Mouse (Mus musculus) spleen, postnatal 10 days (tissue): ENCODE results near the gene Gm28051.

Experiments used
- DNase-seq, 2 experiments: peaks; one replicate each; pipeline ENCODE4 v3.0.0; 2021 to 2022; ENCODE audit warnings: low spot score in 2 of 2

Gene Gm28051

DNA sequence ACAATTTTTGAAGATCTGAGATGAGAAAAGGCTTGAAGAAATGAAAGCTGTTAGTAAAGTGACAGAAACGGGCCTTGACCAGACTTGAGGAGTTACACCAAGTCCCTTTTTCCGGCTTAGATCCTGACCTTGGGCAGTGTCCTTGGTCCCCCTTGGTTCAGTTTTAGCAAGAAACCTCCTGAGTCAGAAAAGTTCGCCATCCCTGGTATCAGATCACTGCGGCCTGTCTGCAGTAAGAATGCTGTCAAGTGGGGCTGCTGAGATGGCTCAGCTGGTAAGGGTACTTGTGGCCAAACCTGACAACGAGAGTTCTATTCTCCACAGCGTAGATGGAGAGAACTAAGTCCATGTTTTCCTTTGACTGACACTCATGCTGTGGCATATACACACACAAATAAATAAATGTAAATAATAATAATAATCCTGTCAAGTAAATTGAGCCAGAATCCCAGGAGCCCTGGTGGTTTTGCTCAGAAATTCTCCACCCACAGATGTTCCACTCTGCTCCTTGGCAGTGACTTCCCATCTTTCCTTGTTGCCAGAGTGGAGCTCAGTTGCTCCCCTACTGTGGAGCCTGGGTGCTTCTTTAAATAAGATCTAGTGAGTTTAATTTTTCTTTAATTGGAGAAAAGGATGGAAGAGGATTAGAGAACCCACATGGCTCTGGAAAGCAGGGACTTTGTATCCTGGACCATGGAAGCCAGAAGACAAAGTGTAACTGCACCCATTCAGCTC, 51.5 kb downstream of the Gm28051 start:
- no peak for DNase-seq

DNA sequence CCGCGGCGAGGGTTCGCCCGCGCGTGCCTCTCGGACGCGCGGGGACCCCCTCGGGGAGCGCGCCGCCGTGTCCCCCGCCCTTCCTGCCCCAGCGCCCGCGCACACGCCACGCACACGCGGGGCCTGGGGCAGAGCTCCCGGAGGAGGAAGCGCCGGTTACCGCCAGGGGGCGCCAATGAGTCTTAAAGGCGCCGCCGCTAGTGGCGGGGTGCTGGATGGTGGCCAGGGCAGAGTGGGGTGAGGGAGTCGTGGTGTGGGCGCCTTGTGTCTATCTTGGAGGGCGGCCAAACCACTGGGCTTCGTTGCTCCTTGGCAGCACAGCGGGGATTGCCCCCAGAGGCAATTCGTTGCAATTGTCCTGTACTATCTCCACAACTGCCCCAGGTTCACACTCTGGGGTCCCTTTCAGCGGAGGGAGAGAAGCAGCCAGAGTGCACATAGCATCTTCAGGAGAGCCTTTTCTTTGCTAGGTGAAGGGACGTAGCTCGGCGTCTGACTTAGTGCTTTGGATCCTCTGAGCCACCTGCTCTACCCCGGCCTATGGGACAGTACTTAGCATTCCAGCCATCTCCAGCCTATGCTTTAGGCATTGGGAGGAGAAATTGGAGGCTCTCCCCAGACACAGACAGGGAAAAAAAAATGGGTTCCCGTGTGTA, 52.2 kb downstream of the Gm28051 start:
- DNase-seq = peak; percentile 84 to 93

DNA sequence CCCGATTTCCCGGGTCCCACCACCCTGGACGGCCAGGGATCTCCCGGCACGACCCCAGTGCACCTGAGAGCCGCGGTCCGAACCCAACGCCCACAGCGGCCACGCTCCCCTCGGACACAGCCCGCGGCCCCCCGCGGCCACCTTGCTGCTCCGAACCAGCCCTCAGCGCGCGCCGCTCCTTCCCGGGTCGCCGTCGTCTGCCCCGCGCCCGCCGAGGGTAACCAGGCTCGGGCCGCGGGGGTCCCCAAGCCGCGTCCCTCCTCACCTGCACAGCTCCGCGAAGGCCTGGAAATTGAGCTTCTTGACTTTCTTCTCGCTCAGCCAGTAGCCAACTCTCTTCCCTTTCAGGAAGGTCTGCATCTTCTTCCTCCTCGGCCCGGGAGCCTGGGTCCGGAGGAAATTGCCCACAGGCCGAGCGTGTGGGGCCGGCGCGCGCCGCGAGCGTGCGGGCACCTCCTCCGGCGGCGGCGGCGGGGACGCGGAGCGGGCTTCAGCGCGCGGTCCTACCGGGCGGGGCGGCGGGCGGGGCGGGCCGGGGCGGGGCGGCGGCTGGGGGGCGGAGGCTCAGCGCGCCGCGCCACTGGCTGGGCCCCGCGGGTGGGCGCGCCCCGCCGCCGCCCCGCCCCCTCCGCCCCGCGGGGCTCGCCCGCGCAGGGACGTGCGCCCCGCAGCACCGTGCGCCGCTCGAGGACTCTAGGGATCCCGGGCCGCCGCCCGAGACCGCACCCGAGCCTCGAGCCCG, 52.9 kb downstream of the Gm28051 start, which contains the start of gene Itpk1:
Gene Itpk1 (minus strand): TSS at position 474 of the 742 bp plus-strand sequence.
- peak; percentile 64 to 71 for DNase-seq

DNA sequence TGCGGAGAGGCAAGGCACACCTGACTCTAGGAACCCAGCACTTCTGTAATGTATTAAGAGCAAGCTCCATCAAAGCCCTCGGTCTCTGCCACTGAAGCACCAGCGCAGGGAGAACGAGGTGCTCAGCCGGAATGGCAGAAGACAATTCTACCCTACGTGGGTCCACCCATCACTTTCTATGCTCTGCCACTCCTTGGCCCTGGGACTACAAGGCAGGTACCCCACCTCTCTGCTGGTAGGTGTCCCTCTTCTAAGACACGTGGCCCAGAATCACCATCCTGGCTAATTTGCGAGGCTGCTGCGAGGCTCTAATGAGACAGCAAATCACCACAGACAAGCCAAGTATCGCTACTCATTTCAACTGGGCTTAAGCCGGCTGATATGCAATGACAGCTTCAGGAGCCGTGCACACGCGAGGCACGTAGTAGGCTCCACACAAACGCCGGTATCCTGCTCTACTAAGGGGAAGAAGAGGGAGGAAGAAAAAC, 53.6 kb downstream of the Gm28051 start:
- DNase-seq = no peak

DNA sequence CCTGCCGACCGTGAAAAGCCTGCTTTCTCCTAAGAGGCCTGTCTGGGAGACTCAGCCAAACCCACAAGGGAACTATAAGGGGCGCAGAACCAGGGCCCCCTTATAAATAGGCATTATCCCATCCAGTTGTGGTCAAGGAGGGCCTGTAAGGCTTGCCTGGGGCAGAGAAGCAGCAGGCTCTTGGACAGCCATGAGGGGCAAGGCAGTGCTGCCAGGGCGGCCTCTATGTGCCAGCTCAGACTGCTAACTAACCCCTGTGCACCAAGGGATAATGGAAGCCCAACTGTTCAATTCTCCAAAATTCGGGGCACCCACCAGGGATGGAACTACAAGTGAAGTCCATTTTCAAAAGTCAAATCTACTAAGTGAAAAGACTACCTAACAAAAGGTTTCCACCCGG, 54.1 kb downstream of the Gm28051 start:
- no peak for DNase-seq

DNA sequence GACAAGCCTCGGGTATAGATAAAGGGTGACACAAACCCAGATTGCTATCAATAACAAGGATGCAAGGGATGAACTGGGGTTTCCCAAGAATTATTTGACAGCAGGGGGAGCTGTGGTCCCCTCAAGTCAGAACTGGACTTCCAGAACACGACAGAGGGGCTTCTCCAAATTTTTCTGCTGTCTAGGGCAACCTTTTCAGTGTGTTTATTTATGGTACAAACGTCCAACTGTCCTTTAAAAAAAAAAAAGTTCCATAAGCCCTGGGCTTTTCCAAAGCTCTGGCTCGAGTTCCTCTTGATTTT, 54.5 kb downstream of the Gm28051 start:
- DNase-seq = no peak

DNA sequence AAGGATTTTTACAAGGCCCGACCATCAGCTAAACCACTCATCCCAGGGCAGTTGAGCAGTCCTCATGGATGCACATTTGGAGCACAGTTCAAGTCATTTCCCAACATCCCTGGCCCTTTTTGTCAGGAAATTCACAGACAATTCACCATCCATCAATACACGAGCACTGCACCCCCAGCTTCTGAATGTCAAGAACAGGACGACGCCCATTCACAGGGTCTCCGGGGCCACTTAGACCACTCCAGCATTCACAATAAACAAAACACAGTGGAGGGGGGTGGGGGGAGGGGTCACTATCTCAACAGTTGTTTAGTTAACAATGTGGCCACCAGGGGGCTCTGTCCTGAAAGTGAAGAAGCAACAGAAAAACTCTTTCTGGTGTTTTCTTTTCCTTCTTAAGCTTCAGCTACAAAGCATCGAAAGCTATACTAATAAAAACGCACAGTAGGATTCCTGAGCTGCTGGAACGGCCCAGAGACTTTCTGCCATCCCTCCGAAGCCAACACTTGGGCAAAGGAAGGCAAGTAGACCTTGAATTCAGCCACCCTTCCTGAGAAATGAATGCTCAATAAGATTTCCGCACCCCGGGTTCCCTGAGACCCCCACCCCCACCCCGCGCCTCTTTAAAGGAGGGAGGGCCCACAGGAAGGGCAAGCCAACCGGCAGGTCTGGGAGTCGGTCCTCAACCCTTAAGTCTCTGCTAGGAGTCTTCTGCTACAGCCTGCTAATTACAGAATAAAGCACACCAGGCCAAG, 55.0 kb downstream of the Gm28051 start:
- DNase-seq = peak; percentile 69 to 92

DNA sequence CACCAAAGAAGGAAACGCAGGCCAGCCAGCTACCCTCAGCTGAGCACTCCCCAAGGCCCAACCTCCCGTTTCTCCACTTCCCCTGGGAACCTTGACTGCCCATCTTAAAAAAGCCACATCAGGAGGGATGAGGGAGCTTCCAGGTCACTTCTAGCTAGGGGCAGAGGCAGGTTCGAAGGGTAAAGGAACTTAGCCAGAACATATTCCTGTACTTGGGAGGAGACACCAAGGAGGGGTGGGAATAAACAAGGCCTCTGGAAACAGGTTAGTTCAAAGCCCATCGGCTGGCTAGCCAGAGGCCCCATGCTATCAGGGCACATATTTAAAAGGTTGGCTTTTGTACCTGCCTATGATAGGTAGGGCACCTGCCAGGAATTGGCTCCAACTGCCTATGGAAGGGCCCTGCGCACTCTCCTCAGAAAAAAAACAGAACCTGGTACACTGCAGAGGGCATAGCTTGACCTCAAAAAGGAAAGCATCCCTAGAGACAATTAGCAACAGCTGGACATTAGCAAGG, 55.8 kb downstream of the Gm28051 start:
- DNase-seq = no peak

DNA sequence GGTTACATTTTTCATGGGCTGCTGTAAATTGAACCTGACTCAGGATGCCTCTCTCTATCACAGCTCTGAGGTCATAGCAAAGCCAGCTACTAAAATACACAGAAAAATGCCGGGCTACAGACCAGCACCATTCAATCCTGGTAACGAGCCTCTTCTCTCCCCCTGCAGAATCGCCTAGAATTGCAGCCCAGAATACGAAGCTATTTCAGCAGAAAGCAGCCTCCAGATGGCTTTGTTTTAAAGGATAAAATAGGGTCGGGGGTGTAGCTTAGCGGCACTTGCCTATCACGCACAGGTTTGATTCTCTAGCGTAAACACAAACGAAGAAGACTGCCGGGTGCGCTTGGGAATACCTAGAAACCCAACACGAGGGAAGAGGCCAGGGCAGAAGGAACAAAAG, 57.1 kb downstream of the Gm28051 start:
- no peak for DNase-seq

DNA sequence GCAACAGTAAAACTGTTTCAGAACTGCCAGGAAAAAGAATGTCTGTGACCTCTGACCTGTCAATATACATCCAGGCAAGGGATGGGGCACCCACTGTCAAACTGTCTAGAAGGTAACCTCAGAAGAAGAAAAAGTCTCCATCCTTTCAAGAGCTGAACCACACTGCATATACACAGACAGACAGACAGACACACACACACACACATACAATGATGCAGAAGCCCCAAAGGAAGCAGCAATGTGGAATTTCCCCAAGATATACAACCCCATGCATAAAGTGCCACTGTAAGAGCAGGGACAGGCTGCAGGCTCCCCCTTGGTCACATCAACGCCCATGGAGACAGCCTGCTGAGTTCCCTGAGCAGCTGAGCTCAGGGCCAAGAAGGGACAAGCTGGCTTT, 58.4 kb downstream of the Gm28051 start:
- DNase-seq = no peak

DNA sequence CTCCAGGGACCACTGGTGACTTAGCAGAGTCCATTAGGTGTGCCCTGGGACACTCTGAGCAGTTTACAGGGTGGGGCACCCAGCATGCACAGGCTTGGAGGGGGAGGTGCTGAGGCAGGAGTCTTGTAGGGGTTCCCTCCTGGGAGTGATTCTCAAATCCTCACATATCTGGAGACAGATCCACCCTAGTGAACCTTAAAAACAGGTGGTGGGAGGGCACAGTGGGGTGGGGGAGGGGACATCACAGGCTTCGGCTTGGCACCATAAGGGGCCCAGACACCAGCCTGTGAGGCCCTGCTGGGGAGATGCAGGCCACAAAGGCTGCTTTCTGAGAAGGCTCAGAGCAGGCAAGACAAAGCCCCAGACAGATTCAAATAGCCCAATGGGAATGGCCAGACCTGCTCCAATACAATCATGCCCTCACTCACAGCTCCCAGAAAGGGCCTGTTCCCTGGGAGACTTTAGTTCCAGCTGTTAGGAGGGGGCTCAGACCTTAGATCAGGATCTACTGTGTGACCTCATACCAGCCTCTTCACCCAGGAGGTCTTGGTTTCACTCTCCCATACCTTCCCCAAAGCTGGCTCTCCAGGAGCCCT, 59.4 kb downstream of the Gm28051 start:
- no peak for DNase-seq

DNA sequence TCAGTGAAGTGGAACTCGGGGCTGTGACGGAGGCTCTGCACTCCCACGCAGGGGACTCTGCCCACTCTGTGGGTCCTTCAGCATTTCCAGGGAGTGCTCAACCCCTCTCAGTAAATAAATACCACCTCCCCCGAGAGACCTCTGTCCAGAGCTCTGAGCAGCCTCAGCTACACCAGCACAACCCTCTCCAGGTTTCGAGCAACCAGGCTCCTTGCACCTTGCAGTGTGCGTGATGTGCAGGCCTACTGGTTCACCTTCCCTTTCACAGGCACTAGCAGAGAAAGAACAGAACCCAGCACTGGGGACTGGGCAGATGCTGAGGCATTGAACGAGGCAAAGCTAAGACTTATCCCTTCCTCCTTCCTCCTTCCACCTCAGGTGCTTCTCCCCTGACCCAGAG, 60.2 kb downstream of the Gm28051 start:
- DNase-seq = no peak

DNA sequence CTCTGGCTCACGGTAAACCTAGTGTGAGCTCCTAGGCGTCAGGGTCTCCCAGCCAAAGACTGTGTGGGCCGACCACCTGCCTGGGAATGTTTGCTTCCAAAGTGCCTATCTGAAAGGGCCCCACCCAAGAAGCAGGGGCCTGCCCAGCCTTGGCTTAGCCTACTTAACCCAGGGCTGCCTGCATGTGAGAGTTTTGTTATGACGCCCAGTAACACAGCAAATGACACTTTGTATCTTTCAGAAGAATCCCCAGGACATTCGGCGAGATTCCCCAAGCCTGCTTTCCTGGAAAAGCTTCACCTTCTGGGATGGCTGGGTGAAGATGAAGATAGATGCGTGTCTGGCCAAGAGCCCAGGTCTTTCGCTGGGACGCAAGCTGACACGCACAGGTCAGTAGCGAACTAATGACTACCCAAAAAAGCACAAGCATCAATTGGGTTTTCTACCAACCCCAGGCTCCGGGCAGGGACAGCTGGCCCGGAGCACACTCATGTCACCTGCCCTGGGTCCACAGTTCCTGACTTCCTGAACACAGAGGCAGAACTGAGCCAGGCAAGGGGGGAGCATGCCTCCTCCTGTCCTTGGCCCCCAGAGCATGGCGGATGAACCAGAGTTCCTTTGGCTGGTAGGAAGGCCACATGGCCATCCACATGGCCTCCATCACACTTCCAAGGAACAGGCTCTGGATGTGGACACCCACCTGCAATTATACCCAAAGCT, 60.8 kb downstream of the Gm28051 start:
- DNase-seq = no peak

DNA sequence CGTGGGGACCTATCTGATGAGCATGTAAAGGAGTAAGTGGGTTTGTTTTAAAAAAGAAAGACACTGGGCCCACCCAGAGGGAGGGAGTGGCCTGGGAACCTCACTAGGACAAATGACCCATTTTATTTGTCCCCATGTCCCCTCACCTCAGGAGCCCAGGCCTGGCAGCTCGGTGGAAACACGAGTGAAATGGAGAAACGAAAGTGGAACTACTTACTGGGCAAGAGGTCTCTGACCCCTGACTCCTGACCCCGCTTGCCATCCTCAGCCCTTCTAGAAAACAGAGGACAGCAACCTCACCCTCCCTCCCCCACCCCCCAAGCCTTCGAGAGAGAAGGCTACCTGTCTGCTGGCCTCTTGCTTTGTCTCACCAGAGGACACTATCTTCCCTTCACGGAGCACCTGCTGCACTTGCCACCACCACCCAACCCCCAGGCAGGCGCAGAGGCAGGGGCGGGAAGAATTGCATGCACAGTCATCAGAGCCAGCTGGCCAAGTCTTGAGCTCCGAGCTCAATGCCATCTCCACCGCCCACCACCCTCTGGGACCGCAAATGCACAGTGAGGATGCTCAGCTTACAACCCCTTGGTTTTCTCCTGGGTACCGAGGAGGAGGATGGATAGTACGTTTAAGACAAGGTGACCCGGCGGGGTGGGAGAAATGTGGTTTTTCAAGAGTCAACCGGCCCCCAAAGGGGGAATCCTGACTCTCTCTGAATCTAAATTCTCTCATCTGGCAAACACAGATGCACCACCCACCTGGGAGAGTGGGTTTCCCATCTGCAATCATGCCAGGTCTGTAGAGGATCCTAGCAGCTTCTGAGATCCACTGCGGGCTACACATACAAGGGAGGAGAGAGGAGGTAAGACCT, 62.0 kb downstream of the Gm28051 start:
- no peak for DNase-seq

DNA sequence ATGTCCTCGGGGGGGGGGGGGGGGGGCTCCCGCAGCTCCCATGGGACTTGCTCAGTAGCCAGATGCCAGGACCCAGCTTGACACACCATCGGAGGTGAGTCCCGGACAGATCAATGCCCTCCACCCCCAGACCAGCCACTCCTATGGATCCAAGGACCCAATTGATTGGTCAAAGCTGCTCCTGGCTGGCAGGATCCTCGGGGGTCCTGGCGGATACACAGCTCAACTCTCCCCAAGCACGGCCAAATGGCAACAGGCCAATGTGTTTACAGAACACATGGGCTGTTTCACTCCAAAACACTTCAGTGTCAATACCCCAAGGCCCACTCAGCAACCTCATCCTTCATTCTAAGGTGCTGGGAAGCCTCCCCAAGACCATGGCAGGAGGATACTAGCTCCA, 65.8 kb downstream of the Gm28051 start:
- DNase-seq = no peak

DNA sequence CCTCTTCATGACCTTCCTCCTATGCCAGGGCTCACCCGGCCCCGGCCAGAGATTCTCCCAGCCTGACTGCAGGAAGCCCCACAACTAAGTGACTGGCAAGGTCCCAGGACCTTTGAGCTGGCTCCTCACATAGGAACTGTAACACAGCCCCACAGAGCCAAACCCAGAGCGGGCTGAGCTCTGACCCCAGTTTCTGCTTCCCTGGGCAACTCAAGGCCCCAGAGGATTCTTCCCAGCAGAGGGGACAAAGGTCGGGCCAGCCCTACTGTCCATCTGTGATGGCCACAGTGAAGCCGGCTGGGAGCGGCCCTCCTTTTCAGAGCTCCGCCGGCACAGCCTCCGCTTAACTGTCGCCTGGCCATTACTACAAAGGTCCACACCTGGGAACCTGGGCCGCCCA, 66.4 kb downstream of the Gm28051 start:
- no peak for DNase-seq

DNA sequence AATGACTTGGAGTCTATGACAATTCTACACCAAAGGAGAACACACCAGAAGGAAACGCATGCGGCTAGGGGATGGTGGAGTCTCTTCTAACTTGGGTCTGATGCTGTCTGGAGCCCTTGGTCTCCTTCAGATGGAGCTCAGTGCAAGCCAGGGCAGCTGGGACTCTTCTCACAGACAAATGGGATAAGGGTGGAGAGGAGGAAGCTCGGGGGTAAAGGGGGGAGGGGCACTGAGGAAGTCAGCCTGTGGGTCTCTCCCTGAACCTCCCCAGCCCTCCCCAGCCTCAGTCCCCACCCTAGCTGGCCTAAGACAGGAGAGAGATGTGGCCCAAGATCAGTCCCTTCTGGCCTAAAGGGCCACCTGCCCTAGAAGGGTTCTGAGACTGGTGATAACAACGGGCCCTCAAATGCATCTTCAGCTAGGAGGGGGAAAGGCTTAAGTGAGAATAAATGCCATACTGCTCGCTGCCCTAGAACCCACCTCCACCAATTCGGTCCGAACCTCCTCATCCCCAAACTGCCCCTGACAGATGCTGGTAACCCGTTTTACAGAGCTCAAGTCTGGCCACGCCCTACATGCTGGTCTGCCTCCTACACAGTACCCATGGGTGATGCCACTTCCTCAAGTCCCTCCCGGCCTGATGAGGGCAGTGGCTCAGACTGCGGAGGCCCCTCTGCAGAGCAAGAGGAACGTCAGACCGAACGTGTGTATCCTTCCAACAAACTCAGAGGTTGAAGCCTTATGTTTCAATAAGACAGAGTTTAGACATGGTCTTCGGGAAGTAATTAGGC, 67.6 kb downstream of the Gm28051 start:
- peak in 1 of 2 experiments; percentile 67 for DNase-seq

DNA sequence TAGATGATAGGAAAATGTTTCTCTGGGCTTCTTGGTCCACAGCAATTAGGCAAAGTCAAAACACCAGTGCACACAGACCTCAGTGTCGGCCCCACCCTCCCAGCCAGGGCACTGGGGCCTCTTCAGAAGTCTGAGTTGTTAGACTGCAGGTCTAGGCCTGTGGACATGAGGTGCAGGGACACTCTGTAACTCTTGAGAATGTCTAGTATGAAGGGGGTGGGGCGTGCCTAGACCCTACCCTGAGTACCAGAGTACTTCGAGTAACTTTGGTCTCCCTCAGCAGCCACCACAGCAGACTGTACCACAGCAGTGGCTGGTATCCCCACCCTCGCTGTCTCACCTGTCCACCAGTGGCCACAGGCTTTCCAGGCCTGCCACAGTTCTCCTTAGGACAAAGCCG, 71.2 kb downstream of the Gm28051 start:
- DNase-seq = no peak

DNA sequence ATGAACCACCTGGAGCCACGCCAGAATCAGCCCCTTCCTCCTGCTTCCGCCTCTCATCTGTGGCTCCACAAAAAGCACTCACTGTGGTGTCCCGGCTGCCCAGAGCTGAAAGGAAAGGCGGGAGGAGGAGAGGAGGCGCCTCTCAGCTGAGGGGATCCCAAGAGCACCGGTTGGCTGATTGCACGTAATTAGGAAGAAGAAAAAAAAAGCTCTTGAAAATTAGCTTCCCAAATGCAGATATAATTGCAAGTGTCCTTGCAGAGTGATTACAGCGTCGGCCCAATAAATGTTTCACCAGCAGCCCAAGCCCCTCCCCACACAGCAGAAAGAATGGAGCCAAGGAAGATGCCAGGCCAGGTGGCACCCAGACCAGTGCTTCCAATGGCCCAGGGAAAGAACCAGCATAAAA, 72.0 kb downstream of the Gm28051 start:
- DNase-seq = no peak
